Mouse (Mus musculus) lung, postnatal 14 days (tissue): ENCODE results near the gene Smg1.

Source experiments
- DNase-seq: peaks from one replicate; pipeline ENCODE4 v3.0.0; 2021

Gene Smg1

DNA sequence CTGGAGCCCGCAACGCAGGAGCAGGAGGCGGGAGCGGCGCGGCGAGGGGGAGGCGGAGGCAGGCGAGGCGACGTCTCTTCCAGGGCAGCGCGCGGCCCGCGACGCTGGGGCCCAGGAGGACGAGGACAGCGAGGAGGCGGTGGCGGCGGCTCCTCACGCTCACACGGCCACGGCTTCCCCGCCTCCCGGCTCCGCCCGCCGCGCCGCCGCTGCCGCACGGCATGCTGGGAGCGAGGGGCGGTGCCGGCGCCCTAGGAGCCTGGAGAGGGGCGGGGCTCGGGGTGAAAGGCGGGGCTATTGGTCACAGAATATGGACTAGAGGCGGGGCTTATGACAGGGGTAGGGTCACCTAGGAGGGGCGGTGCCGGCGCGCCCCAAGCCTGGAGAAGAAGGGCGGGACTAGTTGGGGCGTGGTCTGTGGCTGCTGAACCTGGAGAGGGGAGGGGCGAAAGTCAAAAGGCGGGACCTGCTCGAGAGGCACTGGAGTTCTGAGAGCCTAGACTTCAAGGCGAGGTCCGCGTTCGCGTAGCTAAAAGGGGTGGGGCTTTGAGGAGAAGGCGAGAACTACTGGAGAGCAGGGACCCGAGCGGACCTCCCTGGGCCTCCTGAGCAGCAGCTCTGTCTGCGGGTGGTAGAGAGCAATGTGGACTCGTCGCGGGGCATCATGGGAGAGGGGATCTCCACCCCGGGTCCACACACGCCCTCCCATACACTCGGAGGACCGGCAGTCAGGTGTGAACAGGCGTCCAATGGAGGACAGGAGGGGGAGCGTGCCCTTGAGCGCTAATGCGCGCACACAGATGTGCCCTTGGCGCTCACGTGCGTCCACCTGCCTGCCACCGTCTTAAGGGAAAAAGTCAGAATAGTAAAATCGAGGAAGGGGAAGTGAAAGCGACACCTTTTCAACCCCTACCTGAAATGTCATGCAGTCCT lies at the start of gene Smg1:
Gene Smg1 (minus strand): TSS at position 218 of the 933 bp plus-strand sequence.
- peak; percentile 99 for DNase-seq

DNA sequence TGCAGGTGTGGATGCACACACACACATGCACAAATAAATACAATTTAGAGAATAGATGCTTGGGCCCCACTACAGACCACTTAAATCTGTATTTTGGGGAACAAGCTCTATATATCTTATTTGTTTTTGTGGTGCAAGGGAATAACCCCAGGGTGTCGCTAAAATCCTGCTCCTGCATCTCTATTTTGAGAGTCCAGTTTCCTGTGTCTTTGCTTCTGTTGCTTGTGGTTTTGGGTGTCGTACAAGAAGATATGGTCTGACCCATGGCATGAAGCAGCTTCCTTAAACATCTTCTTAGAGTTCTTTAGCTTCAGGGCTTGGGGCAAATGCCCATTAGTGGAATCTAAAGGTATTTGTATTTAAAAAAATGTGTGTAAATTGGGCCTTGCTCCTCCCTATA lies 39.7 kb upstream of the Smg1 start:
- DNase-seq, result no peak

DNA sequence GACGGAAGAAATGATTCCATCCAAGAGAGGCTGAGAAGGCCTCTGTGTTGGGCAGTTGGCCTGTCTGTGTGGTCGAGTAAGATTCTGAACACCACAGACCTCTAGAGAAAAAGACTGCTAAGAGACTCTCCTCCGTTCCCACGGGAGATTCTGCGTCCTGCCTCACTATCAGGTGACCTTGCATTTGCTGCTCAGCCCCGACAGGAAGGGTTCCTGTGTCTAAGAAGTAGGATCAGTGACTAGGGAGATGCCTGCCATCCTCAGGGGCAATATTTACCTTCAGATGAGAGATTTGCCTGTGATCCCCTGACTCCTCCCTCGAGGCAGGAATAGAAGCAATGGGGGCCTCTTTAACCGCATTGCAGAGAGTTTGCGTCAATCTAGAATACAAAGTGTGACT lies 39.1 kb upstream of the Smg1 start:
- no peak for DNase-seq

DNA sequence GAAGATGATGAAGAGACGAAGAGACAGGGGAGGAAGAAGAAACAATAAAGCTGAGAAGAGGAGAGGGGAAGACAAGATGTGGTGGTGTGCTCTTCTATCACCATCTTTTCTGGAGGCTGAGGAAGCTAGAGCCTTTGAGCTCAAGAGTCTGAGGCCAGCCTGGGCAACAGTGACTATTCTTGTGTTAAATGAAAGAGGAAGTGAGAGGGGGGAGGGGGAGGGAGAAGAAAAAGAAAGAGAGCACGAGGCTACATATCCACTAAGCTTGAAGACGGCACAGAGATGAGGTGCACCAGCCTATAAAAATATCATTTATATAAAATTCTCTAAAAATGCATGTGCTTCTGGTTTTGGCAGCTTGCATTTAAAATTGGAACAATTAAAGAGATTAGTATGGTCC lies 36.1 kb upstream of the Smg1 start:
- DNase-seq, result no peak

DNA sequence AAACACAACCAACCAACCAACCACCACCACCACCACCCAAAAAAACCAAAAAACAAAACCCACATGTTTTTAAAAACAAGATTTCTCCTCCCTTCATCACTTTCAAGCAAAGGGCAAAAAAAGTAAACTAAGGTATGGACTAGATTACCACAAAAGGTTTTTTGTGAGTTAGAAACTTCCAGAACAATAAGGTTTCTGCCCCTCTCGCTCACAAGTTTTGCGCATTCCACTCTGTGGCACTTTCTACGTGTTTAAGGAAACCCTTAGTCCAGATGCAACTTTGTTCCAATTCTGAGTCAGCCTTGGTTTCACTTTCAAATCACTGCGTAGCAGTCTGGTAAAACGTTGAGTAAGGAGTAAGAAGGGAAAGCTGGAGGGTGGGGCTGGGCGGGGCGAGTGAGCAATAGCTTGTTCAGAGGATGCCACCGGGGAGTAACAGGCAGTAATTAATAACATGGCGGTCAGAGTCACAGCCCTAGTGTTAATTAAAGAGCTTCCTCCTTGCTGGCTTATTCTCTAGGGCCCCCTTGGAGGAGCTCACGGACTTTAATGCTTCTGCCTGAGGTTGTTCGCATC lies 34.0 kb upstream of the Smg1 start:
- peak; percentile 44 for DNase-seq

DNA sequence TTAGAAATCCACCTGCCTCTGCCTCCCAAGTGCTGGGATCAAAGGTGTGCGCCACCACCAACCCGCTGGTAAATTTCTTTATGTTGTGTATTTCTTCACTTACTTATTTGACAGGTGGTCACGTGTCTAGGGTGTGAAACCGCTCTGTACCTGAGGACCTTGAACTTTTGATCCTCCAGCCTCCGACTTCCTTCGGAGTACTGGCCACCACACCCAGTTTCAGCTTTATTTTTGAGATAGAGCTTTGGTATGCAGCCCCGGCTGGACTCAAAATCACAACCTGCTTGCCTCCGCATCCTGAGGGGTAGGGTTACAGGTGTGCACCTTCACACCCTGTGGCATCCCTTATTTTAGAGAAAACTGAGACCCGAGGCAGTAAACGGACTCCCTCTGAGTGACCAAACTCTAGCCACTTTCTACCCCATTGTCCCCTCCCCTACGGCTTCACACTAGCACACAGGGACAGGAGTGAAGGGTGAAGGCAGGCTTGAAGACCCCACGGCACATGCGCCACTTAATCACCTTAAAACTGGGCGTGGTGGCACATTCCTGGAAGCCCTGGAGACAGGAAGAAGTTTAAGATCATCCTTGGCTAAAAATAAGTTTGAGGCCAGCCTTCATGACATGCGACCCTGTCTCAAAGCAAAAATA lies 33.3 kb upstream of the Smg1 start:
- DNase-seq, result no peak

DNA sequence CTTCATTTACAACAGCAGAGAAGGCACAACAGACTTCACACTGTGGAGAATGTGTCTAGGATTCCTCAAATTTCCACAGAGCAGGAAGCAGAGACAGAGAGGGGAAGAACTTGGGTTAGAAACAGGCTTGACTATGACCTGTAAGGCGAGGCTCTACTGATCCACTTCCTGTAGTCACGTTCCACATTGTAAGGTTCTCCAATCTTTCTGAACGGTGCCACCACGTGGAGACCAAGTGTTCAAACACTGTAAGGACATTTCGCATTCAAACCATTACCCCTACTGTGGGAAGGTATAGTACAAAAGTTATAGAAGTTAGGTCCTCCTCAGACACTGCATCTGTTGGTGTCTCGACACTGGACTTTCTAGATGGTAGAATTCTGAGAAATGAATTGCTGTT lies 31.8 kb upstream of the Smg1 start:
- no peak for DNase-seq

DNA sequence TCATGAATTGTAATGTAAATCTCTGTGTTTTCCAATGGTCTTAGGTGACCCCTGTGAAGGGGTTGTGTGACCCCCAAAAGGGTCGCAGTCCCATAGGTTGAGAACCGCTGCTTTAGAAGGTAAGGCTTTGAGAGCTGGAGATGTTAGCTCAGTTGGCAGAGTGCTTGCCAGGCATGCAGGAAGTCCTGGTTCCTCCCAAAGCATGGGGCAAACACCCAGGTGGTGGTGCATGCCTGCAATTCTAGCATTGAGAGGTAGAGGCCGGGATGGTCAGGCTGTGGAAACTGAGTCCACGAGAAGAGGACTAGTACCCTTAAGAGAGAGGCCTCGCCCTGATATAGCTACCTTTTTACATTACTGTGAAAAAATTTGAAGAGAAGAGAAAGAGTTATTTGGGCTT lies 31.4 kb upstream of the Smg1 start:
- no peak for DNase-seq

DNA sequence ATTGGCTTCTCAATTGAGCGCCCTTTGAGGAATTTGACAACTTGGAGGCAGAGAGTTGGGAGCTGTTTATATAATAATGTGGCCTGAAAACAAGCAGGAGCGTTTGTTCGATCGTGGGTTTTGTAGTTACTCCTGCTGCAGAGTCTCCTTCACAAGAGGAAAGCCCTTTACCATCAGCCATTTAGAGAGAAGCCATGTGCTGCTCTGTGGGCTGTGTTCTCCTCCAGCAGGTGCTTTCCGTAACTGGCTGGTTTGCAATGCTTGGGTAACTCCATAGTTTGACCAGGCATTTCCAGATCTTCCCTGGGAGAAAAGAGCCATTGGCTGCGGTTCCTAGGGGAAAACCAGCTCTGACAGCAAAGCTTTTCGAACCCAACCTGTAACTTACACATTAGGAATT lies 30.7 kb upstream of the Smg1 start:
- no peak for DNase-seq

DNA sequence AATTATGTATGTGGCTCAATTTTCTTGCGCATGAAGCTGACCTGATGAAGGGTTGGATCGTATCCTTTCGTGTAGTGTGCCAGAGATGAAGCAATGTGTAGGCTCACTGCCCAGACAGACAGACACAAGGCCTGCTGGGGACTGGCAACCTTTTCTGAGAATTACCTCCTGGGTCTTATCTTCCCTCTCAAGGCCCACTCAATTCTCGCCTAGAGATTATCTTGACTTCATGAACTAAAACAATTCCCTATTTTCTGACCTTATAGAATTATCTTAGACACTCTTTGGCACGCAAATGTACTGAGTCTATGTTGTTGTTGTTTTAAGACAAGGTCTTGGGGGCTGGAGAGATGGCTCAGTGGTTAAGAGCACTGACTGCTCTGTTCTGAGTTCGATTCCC lies 22.6 kb upstream of the Smg1 start:
- DNase-seq, result no peak

DNA sequence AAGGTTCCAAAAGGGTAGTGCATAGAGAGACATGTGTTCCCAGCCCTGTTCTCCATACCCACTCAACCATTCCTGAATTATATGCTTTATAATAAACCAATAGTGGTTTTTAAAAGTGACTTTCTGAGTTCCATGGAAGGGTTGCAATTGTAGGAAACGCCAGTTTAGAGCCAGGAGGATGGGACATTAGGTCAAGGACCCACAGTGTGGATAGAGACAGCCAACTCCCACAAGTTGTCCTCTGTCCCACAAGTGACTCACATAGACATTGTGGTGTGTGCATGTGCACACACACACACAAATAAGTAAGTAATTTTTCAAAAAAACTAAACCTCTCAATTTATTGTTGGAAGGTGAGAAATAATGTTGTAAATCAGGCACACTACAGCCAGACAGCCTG lies 20.1 kb upstream of the Smg1 start:
- DNase-seq, result no peak

DNA sequence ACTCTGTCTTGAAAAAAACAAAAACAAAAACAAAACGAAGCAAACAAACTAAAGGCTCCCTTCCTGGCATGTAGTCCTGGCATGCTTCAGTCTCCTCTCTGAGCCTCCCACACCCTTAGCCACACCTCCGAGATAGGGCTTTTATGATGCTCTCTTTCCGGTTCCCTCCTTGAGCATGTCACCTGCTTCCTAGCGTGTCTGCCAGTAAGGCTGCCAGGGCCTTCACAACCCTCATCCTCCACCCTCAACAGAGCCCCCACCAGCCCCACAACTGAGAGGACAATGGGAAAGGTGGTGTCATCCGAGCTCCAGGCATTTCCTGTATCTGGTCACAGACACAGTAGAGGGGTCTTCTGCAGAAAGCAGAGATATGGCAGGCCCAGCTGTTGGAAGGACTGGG lies 18.9 kb upstream of the Smg1 start:
- DNase-seq, result no peak

DNA sequence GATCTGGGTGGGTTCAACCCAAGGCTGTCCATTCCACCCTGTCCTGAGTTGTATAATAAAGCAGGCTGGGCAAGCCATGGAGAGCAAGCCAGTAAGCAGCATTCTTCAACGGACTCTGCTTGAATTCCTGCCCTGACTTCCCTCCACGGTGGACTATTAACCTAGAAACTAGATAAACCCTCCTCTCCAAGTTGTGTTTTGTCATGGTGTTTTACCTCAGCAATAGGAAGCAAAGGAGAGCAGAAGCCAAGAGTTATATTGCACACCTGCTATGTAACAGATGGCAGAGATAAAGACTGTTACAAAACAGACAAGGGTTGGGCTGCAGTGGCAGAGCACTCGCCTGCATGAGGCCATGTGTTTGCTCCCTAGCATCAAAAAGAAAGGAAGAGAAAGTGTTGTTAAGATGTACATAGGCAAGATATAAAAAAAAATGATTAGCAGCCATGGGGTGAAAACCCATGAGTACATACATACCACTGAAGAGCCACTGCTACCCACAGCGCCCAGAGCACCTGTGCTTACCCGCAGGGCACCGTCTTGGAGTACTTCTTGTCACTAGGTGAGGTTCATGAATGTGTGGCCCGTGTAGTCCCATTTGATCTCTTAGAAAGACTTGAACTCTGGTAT lies 16.3 kb upstream of the Smg1 start:
- no peak for DNase-seq

DNA sequence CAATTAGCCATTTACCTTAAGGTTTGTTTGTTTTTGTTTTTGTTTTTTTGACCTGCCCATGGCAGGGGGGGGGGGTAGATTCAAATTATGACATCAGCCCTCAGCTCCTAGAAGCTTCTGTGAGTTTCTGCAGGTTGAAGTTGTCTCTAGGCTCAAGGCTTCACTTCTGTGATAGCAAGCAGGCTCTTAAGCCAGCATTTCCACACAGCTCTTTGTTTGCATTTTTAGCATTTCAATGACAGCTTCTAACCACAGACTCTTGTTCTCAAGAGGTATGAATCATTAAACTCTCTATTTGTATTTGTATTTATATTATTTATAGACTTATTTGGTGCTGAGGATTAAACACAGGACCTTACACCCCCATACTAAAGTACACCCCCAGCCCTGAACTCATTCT lies 15.0 kb upstream of the Smg1 start:
- DNase-seq, result no peak

DNA sequence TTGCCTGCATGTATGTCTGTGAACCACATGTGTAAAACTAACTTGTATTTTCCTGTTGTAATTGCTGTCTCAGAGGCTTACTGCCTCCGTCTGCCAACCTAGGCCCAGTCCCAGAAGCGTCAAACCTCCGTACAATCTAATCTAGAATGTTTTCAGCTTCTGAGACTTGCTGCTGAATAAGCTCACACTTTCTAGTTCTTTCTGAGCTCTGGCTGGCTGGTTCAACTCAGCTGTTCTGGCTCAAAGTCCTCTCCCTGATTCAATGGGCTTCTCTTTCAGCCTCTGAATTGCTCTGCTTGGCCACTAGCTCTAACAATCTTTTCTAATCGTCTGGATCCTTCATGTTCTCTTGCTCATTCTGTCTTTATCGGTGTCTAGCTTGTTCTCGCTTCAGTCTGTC lies 13.3 kb upstream of the Smg1 start:
- DNase-seq, result no peak

DNA sequence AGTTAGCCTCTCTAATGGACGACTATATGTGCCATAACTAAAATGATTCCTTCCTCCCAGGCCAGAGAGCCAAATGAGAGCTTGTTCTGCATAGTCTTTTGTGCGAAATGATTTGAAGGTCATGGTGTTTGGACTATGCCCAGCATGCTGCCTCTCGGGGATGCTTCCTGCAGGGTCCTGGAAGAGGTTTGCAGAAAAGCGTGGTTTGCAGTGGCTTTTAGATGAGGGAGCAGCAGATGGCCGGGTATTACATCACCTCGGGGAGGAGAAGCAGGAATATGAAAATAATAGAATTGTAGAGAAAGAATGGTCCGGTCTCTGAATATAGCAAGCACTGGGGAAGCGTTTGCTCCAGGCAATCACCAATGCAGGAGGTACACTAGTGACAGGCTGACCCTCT lies 11.0 kb upstream of the Smg1 start:
- DNase-seq, result no peak

DNA sequence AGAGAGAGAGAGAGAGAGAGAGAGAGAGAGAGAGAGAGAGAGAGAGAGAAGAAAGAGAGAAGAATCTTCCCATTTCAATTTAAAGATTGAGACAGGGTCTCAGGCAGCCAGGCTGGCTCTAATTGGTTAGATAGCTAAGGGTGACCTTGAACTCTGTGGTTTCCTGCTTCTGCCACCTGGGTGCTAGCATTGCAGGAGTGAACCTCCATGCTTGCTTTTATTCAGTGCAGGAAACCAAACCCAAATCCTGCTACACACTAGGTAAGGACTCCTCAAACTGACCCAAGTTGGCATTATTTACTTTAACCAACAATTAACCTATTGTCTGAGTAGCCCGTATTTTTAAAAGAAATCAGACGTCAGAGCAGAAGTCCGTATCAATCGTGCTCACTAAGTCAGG lies 10.5 kb upstream of the Smg1 start:
- DNase-seq, result no peak

DNA sequence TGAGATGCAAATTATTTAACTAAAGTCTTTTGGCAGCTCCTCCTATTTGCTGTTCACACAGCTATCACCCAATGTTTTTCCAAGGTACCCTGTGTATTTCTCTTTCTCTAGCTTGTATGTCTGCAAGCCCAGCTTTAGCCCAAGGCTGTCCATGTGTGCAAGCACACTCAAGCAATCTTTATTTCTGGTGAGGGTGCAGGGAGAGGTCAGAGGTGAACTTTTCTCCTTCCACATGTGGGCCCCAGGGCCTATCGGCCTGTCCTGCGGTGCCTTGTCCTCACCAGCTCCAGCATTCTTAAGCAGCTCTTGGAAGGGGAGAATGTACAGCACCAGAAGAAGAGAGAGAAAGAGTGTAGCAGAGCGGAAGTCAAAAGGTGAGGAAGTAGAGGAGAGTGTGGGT lies 9.5 kb upstream of the Smg1 start:
- no peak for DNase-seq

DNA sequence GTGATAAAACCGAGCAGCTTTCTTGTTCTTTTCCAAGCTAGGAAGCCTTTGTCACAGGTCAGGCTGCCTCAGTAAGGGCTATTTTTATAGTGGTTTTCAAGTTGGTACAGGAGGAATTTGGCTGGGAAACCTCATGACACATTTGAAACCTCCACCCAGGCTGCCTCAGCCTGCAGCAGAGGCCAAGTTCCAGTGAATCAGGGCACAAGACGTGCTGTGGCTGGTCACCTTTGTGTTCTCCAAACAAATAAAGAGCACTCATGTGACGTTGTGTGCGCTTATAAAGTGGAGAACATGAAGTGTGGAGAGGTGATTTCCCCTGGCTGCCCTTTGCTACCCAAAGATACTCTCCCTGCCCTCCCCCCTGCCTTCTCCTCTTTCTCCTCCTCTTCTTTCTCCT lies 8.9 kb upstream of the Smg1 start:
- peak; percentile 54 for DNase-seq

DNA sequence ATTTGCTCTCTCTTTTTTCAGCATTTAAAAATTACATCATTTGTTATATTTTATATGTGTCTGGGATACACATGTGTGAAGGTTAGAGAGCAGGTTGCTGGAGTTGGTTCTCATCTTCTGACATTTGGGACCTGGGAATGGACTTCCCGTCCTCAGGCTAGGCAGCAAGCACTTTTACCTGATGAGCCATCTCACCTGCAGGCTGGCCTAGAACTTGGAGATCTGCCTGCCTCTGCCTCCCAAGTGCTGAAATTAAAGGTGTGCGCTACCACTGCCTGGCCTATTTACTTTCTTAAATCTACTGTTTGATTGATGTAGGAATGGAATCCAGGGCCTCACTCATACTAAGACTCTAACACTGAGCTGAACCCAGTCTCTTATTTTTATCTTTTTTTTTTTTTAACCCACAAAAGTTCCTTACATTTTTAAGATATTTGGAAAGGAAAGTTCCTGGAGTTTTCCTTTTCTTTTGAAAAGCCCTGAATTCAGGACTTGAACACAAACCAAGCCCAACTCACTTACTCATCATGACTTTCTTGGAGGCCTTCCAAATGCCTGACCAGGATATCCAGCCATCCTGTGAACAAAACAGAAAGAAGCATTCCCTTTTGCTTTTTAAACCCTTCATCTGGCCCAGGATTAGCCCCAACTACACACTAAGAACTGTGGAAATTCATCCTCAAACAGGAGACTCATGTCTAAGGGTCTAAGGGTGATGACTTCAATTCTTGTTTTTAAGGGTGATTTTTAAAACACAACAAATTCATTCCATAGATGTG lies 8.1 kb upstream of the Smg1 start:
- no peak for DNase-seq

DNA sequence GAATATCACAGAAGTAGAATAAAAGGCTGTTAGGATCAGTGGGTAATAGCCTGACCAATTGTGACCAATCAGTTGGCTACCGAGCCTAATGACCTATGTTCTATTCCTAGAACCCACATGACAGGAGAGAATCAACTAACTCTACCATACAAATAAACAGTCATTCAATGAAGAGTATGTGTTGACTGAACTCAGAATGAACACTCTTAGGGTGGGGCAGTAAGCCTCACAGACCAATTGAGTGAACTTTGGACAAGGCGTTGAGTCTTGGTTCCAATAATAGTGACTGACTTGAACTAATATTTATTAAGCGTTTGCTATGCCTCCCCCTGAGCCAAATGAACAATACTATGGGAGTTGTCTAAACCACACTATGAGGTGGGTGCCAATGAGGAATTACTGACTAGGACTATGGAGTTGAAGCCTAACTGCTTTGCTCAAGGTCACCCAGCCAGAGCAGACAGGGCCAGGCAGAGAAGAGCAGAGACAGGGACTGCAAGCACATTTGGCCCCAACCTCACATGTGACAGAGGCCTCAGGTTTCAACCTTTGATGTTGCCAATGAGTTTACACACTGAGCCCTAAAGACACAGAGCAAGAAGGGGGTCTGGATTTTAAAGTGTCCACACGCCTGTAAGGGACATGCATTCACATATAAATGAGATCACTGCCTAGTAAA lies 7.2 kb upstream of the Smg1 start:
- DNase-seq, result no peak

DNA sequence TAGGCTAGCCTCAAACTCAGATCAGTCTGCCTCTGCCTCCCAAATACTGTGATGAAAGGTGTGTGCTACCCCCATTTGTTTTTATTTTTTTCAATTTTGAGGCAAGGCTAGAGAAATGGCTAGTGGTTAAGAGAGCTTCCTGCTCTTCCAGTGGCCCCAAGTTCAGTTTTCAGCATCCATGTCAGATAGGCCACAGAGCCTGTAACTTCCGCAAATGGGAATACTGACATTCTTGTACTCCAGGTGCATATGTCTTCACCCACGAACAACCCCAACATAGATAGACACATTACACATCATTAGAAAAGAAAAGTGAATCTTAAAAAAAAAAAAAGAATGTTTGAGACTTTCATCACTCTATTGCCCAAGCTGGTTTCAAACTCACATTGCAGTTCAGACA lies 6.1 kb upstream of the Smg1 start:
- no peak for DNase-seq
